Mouse (Mus musculus) embryonic facial prominence, embryonic 10.5 days (tissue): ENCODE measurements around the gene Zfp281. TPM values are rescaled to one million over a fixed set of nuclear protein-coding genes. Genes with fewer than 3 reads are reported as not detected.

ENCODE experiments used
- DNase-seq: peaks from one replicate; pipeline ENCODE4 v3.0.0-alpha.2; 2017; ENCODE audit warnings: low spot score
- H3K27ac ChIP-seq: fragments of 300-500 bp; sonication (generic); replicated peaks from 2 replicates; pipeline ENCODE4 v1.5.1; 2016; ENCODE audit warnings: mild to moderate bottlenecking
- H3K27me3 ChIP-seq: fragments of 300-500 bp; sonication (generic); replicated peaks from 2 replicates; pipeline ENCODE4 v1.6.1; 2016; ENCODE audit warnings: low read depth, mild to moderate bottlenecking; ENCODE audit not compliant: poor library complexity, severe bottlenecking
- H3K36me3 ChIP-seq: fragments of 300-500 bp; sonication (generic); replicated peaks from 2 replicates; pipeline ENCODE4 v1.6.1; 2016; ENCODE audit warnings: mild to moderate bottlenecking, moderate library complexity
- H3K4me1 ChIP-seq: fragments of 300-500 bp; sonication (generic); 2 replicates; pipeline ENCODE4 v1.6.1; 2016
- H3K4me3 ChIP-seq: fragments of 300-500 bp; sonication (generic); 2 replicates; pipeline ENCODE4 v1.5.1; 2016; ENCODE audit warnings: mild to moderate bottlenecking, moderate library complexity
- H3K9me3 ChIP-seq: fragments of 300-500 bp; sonication (generic); 2 replicates; pipeline ENCODE4 v1.6.1; 2016; ENCODE audit warnings: mild to moderate bottlenecking
- WGBS: fragments of 180-500 bp; shearing (Covaris S2); methylation state at CpG from one replicate; pipeline ENCODE4 v1.1.7; 2016; 5-methylcytosine and 5-hydroxymethylcytosine counted together
- polyA plus RNA-seq: library from polyadenylated mRNA; unstranded; fragments of >200 nt; fragmentation: Nextera tagmentation; extraction: Ambion mirVana; gene quantifications from 2 replicates; pipeline ENCODE4 v1.2.1, GENCODE M21; 2016

The Zfp281 gene
- polyA plus RNA-seq, 1 experiment from 2014 or later, result 32.8 TPM

DNA sequence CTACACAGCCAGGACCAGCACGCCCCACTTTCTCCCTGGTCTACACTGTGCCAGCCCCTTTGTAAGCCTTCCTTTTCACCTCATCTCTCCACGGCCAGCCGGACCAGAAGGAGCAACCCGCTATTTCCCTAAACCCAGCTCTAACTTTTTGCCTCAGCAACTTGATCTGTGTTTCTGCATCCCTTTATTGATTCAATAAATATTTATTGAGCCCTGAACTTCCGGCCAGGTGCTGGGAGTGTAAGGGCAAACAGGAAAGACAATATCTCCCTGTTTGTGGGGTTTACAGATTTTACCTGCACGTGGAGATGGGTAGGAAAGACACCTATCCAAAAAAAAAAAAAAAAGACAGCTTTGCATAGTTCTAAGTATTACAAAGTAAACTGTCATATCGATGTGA is 45.2 kb downstream of the Zfp281 start:
- H3K27me3 ChIP-seq, result peaks cover 6% of the 10 kb centered on the region
- peaks cover 52% of the 10 kb centered on the region for H3K4me1 ChIP-seq
- H3K27ac ChIP-seq, result no peak overlapping the region
- WGBS, result 66% methylated on average over 7 of the region's 7 CpGs
- H3K9me3 ChIP-seq, result no peaks in the 10 kb centered on the region
- DNase-seq, result no peak
- H3K36me3 ChIP-seq, result no peaks in the 10 kb centered on the region
- no peak overlapping the region for H3K4me3 ChIP-seq

GRCm38 (mm10) chr1:136670421-136670820 is 45.7 kb downstream of the Zfp281 start:
- peak overlapping the region; percentile 66 for H3K27ac ChIP-seq
- H3K9me3 ChIP-seq, result no peaks in the 10 kb centered on the region
- no peaks in the 10 kb centered on the region for H3K36me3 ChIP-seq
- peak overlapping the region; percentile 30; the same call in 1 of the 2 replicates for H3K4me3 ChIP-seq
- H3K27me3 ChIP-seq, result peaks cover 6% of the 10 kb centered on the region
- WGBS, result 26% methylated on average over 16 of the region's 16 CpGs
- H3K4me1 ChIP-seq, result peaks cover 52% of the 10 kb centered on the region
- peak; percentile 56 for DNase-seq

GRCm38 (mm10) chr1:136671767-136672434 is 47.2 kb downstream of the Zfp281 start:
- H3K27ac ChIP-seq, result no peak overlapping the region

GRCm38 (mm10) chr1:136672564-136672963 is 47.9 kb downstream of the Zfp281 start:
- H3K36me3 ChIP-seq, result no peaks in the 10 kb centered on the region
- WGBS, result 80% methylated on average over 6 of the region's 6 CpGs

More at GRCm38 (mm10) chr1:136671767-136672434, 47.2 kb downstream of the Zfp281 start:
- peaks cover 54% of the 10 kb centered on the region for H3K4me1 ChIP-seq
- no peak overlapping the region for H3K4me3 ChIP-seq
- no peak for DNase-seq
- peaks cover 10% of the 10 kb centered on the region for H3K27me3 ChIP-seq
- no peaks in the 10 kb centered on the region for H3K36me3 ChIP-seq
- WGBS, result 84% methylated on average over 12 of the region's 12 CpGs
- no peaks in the 10 kb centered on the region for H3K9me3 ChIP-seq

DNA sequence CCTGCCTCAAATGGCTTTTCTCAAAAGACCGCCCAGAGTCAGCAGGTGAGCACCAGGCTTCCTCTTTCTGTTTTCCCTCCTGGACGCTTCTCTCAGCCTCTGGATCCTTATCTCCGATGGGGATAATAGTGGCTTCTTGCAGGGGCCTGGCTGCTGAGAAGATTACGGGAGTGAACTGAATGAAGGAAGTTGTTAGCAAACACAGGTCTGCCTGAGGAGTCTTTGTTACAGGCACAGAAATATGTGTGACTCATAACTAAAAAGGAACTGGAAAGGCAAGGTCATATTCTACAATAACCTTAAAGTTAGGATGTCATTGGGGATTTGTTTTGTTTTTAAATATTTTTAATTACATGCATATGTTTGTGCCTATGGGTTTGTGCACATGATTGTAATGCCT is 48.6 kb downstream of the Zfp281 start:
- no peaks in the 10 kb centered on the region for H3K36me3 ChIP-seq
- no peaks in the 10 kb centered on the region for H3K9me3 ChIP-seq
- DNase-seq, result no peak
- WGBS, result 39% methylated on average over 4 of the region's 4 CpGs
- H3K4me1 ChIP-seq, result peaks cover 60% of the 10 kb centered on the region
- peaks cover 10% of the 10 kb centered on the region for H3K27me3 ChIP-seq
- no peak overlapping the region for H3K4me3 ChIP-seq
- no peak overlapping the region for H3K27ac ChIP-seq

More at GRCm38 (mm10) chr1:136672564-136672963, 47.9 kb downstream of the Zfp281 start:
- H3K4me1 ChIP-seq, result peaks cover 60% of the 10 kb centered on the region
- no peak overlapping the region for H3K4me3 ChIP-seq
- no peak overlapping the region for H3K27ac ChIP-seq
- H3K27me3 ChIP-seq, result peaks cover 10% of the 10 kb centered on the region
- DNase-seq, result no peak
- H3K9me3 ChIP-seq, result no peaks in the 10 kb centered on the region

DNA sequence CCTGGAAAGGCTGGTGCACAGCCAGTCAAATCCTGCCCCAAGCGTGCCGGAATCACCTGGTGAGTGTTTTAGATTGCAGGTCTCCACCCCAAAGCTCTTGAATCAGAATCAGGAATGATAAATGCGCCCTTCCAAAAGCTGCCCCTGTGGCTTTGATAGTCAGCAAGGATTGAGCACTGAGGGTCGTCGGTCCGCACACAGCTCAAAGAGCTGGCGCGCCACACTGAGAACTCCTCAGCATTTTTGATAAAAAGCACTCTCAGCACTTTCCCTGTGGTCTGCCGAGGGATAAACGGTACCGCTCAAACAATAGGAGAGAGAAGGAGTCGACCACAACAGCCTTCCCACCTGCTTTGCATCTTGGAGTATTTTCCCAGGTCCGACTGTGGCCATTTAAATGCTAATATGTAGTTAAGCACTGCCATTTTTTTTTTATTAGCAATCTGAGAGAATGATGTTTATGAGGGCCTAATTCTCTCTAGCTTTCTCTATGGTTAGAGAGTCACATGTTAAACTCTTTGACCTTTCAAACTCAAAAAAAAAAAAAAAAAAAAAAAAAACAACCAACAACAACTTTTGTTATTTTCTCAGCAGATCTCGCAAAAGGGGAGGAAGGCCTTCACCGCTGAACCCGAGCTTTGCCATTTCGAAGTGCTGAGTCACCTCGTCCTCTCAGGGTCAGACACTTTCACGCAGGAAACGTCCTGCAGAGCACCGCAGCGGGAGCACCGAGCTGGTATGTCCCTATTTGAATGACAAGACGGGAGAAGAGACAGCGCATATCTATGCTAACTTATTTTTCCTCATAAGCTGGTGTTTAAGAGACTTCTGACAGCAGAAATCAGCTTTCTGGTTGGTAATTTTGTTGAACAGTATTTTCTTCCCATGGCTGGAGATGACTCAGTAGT is 50.1 kb downstream of the Zfp281 start:
- H3K4me1 ChIP-seq, result peaks cover 58% of the 10 kb centered on the region
- H3K4me3 ChIP-seq, result no peak overlapping the region
- H3K27ac ChIP-seq, result no peak overlapping the region
- no peaks in the 10 kb centered on the region for H3K9me3 ChIP-seq
- DNase-seq, result no peak
- H3K27me3 ChIP-seq, result peaks cover 10% of the 10 kb centered on the region
- no peaks in the 10 kb centered on the region for H3K36me3 ChIP-seq
- 18% methylated on average over 25 of the region's 25 CpGs for WGBS

GRCm38 (mm10) chr1:136675736-136676444 is 51.2 kb downstream of the Zfp281 start:
- no peaks in the 10 kb centered on the region for H3K36me3 ChIP-seq
- no peaks in the 10 kb centered on the region for H3K9me3 ChIP-seq
- H3K4me3 ChIP-seq, result no peak overlapping the region
- DNase-seq, result no peak
- H3K27ac ChIP-seq, result no peak overlapping the region
- H3K4me1 ChIP-seq, result peaks cover 48% of the 10 kb centered on the region
- WGBS, result 89% methylated on average over 16 of the region's 16 CpGs
- H3K27me3 ChIP-seq, result peaks cover 8% of the 10 kb centered on the region

- no peak overlapping the region for H3K27ac ChIP-seq
- H3K9me3 ChIP-seq, result no peaks in the 10 kb centered on the region
- H3K27me3 ChIP-seq, result peaks cover 4% of the 10 kb centered on the region; the same call in 1 of the 2 replicates
- no peak for DNase-seq
- 81% methylated on average over 6 of the region's 6 CpGs for WGBS
- H3K4me1 ChIP-seq, result peaks cover 43% of the 10 kb centered on the region
- H3K36me3 ChIP-seq, result no peaks in the 10 kb centered on the region
- no peak overlapping the region for H3K4me3 ChIP-seq
These were observed 51.7 kb downstream of the Zfp281 start for GRCm38 (mm10) chr1:136676445-136676755.

- Histone ChIP-seq H3K27me3 (peaks cover 4% of the 10 kb centered on the region; the same call in 1 of the 2 replicates), H3K36me3 (no peaks in the 10 kb centered on the region), H3K4me3 (no peak overlapping the region), H3K27ac (no peak overlapping the region), H3K9me3 (no peaks in the 10 kb centered on the region), H3K4me1 (peaks cover 38% of the 10 kb centered on the region)
- no peak for DNase-seq
- WGBS, result 85% methylated on average over 3 of the region's 3 CpGs
These were observed 53.2 kb downstream of the Zfp281 start for GRCm38 (mm10) chr1:136677847-136678325.

DNA sequence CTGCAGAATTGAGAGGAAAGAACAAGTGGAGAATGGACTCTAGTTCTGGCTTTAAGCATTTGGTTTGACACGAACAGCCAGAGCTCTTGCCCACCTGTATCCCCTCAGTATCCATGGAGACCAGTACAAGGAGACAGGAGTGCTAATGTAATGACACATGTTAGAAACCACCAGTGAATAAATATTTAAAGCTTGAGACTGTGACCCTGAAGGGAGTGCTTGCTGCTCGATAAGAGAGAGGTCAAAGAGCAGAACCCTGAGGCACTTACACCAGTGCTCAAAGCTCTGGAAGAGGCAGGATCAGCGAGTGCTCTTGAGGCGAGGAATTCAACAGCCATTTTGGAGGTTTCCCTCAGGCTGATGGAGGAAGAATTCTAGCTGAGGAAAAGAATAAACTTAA is 54.1 kb downstream of the Zfp281 start:
- 45% methylated on average over 4 of the region's 4 CpGs for WGBS
- no peak overlapping the region for H3K4me3 ChIP-seq
- H3K9me3 ChIP-seq, result no peaks in the 10 kb centered on the region
- H3K36me3 ChIP-seq, result no peaks in the 10 kb centered on the region
- no peak for DNase-seq
- H3K27ac ChIP-seq, result no peak overlapping the region
- H3K27me3 ChIP-seq, result peaks cover 4% of the 10 kb centered on the region; the same call in 1 of the 2 replicates
- peaks cover 40% of the 10 kb centered on the region for H3K4me1 ChIP-seq
